Mouse (Mus musculus) spleen, adult 2 months (tissue): ENCODE data around the gene Kirrel3.

Experiments
- CTCF ChIP-seq: fragments of 200-500 bp; IDR thresholded peaks from 2 replicates; pipeline ENCODE4 v1.5.1; 2011; ENCODE audit warnings: mild to moderate bottlenecking, inconsistent platforms; ENCODE audit not compliant: insufficient read depth, insufficient read length, insufficient replicate concordance; ENCODE audit errors: extremely low read depth
- POLR2A ChIP-seq: fragments of 200-500 bp; IDR thresholded peaks from 2 replicates; pipeline ENCODE4 v1.6.1; 2011; ENCODE audit warnings: low read depth, low read length, inconsistent platforms

DNA sequence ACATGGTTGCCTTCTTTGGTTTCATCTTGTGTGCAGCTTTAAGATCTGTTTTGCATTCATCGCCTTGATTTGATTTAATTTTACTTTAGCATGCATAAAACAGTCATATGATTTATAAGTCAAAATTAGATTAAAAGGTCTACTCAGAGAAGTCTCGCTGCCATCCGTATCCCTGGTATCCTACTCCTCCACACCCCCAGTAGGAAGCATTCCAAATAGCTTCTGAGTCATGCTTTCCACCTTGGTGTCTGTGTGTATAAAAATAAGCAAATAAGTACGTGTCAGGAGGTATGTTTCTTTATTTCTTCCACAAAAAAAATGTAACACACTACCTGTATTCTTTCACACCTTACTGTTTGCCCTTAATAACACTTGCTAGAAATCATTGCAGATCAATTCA lies 45.0 kb upstream of the Kirrel3 start:
- TF ChIP-seq CTCF (no peak), POLR2A (no peak)
